ENCODE assay signal across 8 mouse cellular contexts in the genomic region with DNA sequence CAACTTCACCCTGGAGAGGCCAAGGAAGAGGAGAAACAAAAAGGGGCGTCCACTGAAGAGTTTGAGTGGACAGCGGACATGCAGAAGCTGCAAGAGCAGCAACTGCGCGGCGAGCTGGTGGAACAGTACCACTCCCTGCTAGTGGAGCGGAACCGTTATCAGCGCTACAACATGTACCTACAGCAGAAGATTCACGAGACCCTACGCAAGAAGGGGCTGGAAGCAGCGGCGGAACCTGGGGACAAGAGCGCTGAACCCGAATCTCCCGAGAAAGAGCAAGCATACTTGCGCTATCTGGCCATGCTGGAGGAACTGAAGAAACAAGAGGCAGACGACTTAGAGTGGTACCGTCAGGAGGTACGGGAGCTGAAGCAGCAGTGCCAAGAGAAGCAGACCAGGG. TPM values are rescaled to one million over a fixed set of nuclear protein-coding genes. Genes with fewer than 3 reads are reported as not detected.
DNase-seq lines count a peak whose midpoint lies in the region; ATAC-seq and TF ChIP-seq lines count a peak whose summit lies in the region.

No protein-coding gene starts in this region.

- peak overlapping the region; percentile 62; the same call in 1 of the 2 replicates for H3K9ac ChIP-seq in liver, embryonic 15.5 days

- H3K36me3 ChIP-seq in thymus, adult 2 months (ENCODE audit: control insufficient read depth, insufficient read depth, low read length): no peaks in the 10 kb centered on the region
- H3K36me3 ChIP-seq in liver, embryonic 15.5 days (replicated peaks): no peaks in the 10 kb centered on the region

- TF ChIP-seq CTCF in thymus, adult 2 months (IDR thresholded peaks at IDR 0.05; ENCODE audit: borderline replicate concordance, control insufficient read depth, extremely low read depth, insufficient read depth, low read length, poor library complexity): no peak

- H3K4me3 ChIP-seq in thymus, adult 2 months (ENCODE audit: control insufficient read depth, insufficient read depth, low read length): peak overlapping the region; percentile 54
- peak overlapping the region; percentile 71 for H3K4me3 ChIP-seq in liver, embryonic 15.5 days (replicated peaks)

- H3K9me3 ChIP-seq in liver, embryonic 15.5 days (replicated peaks): no peaks in the 10 kb centered on the region

- peak; percentile 36 for DNase-seq in CD4-positive, CD25-positive, alpha-beta regulatory T cell, adult 2 months (ENCODE audit: low read depth, low spot score)
- DNase-seq in thymus, adult 2 months: no peak
- no peak for DNase-seq in thymus, postnatal 4 days
- DNase-seq in testis, postnatal 14 days (ENCODE audit: low spot score): peak; percentile 45
- DNase-seq in thymus, postnatal 14 days: no peak
- DNase-seq in adrenal gland, adult 8-10 months: no peak

- ATAC-seq in CD4-positive, CD25-positive, alpha-beta regulatory T cell, adult 4 months: no peak
- no peak for ATAC-seq in liver, embryonic 15.5 days (ENCODE audit: insufficient read depth)

- no peak overlapping the region for H3K27ac ChIP-seq in thymus, adult 2 months (ENCODE audit: control insufficient read depth, insufficient read depth, low read length)
- no peak overlapping the region for H3K27ac ChIP-seq in liver, embryonic 15.5 days (replicated peaks)

- WGBS in thymus, adult 2 months: 25% methylated on average over 19 of the region's 19 CpGs
- WGBS in liver, embryonic 15.5 days (ENCODE audit: insufficient replicate concordance): 19% methylated on average over 19 of the region's 19 CpGs

- no peak for TF ChIP-seq POLR2A in thymus, adult 2 months (IDR thresholded peaks at IDR 0.05; ENCODE audit: control insufficient read depth, extremely low read depth, insufficient read depth, low read length, poor library complexity)

- peaks cover 25% of the 10 kb centered on the region for H3K4me1 ChIP-seq in thymus, adult 2 months (replicated peaks; ENCODE audit: control insufficient read depth, insufficient read depth, low read length)
- peaks cover 45% of the 10 kb centered on the region for H3K4me1 ChIP-seq in liver, embryonic 15.5 days (replicated peaks)

- H3K27me3 ChIP-seq in thymus, adult 2 months (ENCODE audit: control insufficient read depth, insufficient read depth, low read length): peaks cover 5% of the 10 kb centered on the region; the same call in 1 of the 2 replicates
- H3K27me3 ChIP-seq in liver, embryonic 15.5 days: peaks cover 35% of the 10 kb centered on the region

- H3K4me2 ChIP-seq in liver, embryonic 15.5 days: peak overlapping the region; percentile 100

RNA-seq across cellular contexts. Expression of gene Ccdc96, which starts 0.9 kb away (rescaled TPM):
- polyA plus RNA-seq in CD4-positive, CD25-positive, alpha-beta regulatory T cell, adult 4 months (2017; shearing (Covaris generic)): not detected
- polyA plus RNA-seq in thymus, adult 2 months (2012; rRNA removed): 0.07 and 0.08 TPM in 2 replicates
- polyA plus RNA-seq in liver, embryonic 15.5 days (2015; fragmentation: Nextera tagmentation; extraction: Ambion mirVana): 0.07 and 0.09 TPM in 2 replicates
- under 1 TPM; 0.38 to 0.99 (median 0.55) TPM for total RNA-seq in adrenal gland, adult 8-10 months (2022)

RNA-seq across cellular contexts. Expression of gene Tada2b, which starts 1.2 kb away (rescaled TPM):
- polyA plus RNA-seq in CD4-positive, CD25-positive, alpha-beta regulatory T cell, adult 4 months (2017; shearing (Covaris generic)): 1 to 10 TPM; 3.0 to 3.9 TPM
- 15.8 and 16.7 TPM in 2 replicates for polyA plus RNA-seq in thymus, adult 2 months (2012; rRNA removed)
- polyA plus RNA-seq in liver, embryonic 15.5 days (2015; fragmentation: Nextera tagmentation; extraction: Ambion mirVana): 0.74 and 1.1 TPM in 2 replicates
- total RNA-seq in adrenal gland, adult 8-10 months (2022): 10 to 100 TPM; 34.0 to 42.2 (median 35.6) TPM

RNA-seq across cellular contexts. Expression of gene Grpel1, which starts 20.5 kb away (rescaled TPM):
- 10 to 100 TPM; 40.4 to 41.8 TPM for polyA plus RNA-seq in CD4-positive, CD25-positive, alpha-beta regulatory T cell, adult 4 months (2017; shearing (Covaris generic))
- polyA plus RNA-seq in thymus, adult 2 months (2012; rRNA removed): 13.7 and 15.3 TPM in 2 replicates
- polyA plus RNA-seq in liver, embryonic 15.5 days (2015; fragmentation: Nextera tagmentation; extraction: Ambion mirVana): 36.9 and 37.0 TPM in 2 replicates
- total RNA-seq in adrenal gland, adult 8-10 months (2022): 10 to 100 TPM; 53.4 to 69.1 (median 62.6) TPM

Comparison
In these comparisons a context has a peak if more than half of its experiments do, and no peak if none do; other contexts are left out.
1. DNase-seq: peak in CD4-positive, CD25-positive, alpha-beta regulatory T cell, adult 2 months (single experiment) and testis, postnatal 14 days (single experiment); none in thymus, adult 2 months (single experiment), thymus, postnatal 4 days (single experiment), thymus, postnatal 14 days (single experiment) and adrenal gland, adult 8-10 months (single experiment).